Mouse (Mus musculus) urinary bladder, postnatal 4 days (tissue): ENCODE results near the gene Sigmar1.

Source experiments
- DNase-seq, 2 experiments: peaks; one replicate each; pipeline ENCODE4 v3.0.0; 2021 to 2022; ENCODE audit warnings: low spot score in 2 of 2

Sigmar1 gene

GRCm38 (mm10) chr4:41756440-41756839 is 483 bp upstream of the Sigmar1 start:
- DNase-seq: no peak

- no peak for DNase-seq
Observed at GRCm38 (mm10) chr4:41754797-41755337, 1.1 kb downstream of the Sigmar1 start, which contains the start of gene Galt. Gene Galt (plus strand): TSS chr4:41755228.

DNA sequence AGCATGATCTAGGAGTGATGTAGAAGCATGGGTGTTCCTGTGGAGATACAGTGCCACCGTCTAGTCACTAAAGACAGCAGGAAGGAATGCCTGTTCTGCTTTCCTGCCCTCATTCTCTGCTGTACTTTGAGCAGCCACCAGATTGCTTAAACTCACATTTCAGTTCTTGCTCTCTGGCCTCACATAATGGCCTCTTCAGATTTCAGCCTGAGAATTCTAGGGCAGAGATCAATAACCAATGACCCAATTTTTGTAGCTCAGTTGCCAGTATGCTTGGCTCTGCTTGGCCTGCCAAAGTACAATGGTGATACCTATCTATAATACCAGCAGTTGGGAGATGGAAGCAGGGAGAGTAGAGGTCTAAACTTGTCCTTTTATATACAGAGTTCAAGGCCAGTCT is 10.9 kb downstream of the Sigmar1 start:
- DNase-seq: no peak

DNA sequence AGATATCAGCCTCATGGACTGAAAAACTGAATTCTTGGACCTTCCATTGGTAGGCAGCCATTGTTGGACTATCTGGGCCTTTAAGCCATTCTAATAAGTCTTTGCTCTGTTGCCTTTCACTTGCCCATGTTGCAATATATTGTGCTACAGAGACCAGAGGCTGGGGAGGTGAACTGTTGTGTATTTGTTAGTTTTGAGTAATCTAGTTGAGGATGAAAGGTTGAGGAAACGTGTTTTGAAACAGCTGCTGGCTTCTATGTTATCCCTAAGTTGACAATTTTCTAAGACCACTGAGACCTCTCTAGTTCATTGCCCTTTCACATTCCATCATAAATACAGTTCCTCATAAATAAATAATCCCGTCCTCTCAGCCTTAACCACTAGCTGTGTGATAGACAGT is 11.8 kb downstream of the Sigmar1 start:
- DNase-seq: no peak

GRCm38 (mm10) chr4:41741158-41741560 is 14.8 kb downstream of the Sigmar1 start:
- DNase-seq: peak; percentile 89 to 90

DNA sequence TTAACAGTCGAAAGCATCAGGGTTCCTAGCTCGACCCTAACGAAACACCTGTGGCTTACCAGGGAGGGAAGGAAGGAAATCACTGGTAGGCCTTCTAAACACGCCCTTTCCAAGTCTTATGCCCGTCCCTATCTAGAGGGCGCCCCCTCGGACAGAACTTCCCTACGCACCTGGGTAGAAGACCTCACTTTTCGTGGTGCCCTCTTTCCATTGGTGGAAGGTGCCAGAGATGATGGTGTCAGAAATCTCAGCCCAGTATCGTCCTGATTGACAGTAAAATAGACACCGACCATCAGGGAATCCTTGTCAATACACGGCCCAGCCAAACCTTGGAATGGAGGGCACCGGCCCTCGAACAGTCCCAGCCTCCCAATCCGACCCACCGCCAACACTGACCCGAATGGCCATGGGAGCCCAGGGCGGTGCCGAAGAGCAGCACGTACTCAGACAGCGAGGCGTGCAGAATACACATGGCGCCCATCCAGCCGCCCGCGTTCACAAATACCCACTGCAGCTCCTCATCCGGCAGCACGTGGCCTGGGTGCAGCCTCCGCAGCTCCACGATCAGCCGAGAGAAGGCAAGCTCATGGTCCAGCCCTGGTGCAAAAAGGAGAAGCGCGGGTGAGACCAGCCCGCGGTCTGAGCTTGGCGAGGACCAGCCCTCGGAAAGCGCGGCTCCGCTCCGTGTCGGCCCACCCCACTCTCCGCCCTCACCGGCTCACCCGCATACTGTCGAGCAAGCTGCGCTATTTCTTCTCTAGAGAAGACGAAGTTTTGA is 15.4 kb downstream of the Sigmar1 start:
- DNase-seq: no peak

- DNase-seq: no peak
Observed at GRCm38 (mm10) chr4:41739260-41739659, 16.7 kb downstream of the Sigmar1 start.

DNA sequence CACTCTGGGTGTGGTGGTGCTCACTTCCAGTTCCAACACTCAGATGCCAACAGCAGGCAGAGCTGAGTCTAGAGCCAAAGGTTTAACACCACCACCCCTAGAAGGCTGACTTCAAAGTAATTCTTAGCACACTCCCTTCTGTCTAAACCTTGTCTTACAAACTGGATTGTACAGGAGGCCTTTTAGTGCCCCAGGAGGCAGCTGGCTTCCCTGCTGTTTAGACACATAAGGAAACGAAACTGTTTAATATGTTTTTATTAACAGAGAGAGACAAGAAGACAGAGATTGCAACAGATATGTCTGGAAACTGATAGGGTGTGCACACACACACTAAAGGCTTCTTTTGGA is 17.7 kb downstream of the Sigmar1 start:
- no peak for DNase-seq

GRCm38 (mm10) chr4:41737602-41738255 is 18.2 kb downstream of the Sigmar1 start:
- DNase-seq: peak in 1 of 2 experiments; percentile 61

GRCm38 (mm10) chr4:41731052-41731765 is 24.7 kb downstream of the Sigmar1 start, which contains the start of gene Arid3c:
Gene Arid3c (minus strand): TSS chr4:41731142.
- no peak for DNase-seq

DNA sequence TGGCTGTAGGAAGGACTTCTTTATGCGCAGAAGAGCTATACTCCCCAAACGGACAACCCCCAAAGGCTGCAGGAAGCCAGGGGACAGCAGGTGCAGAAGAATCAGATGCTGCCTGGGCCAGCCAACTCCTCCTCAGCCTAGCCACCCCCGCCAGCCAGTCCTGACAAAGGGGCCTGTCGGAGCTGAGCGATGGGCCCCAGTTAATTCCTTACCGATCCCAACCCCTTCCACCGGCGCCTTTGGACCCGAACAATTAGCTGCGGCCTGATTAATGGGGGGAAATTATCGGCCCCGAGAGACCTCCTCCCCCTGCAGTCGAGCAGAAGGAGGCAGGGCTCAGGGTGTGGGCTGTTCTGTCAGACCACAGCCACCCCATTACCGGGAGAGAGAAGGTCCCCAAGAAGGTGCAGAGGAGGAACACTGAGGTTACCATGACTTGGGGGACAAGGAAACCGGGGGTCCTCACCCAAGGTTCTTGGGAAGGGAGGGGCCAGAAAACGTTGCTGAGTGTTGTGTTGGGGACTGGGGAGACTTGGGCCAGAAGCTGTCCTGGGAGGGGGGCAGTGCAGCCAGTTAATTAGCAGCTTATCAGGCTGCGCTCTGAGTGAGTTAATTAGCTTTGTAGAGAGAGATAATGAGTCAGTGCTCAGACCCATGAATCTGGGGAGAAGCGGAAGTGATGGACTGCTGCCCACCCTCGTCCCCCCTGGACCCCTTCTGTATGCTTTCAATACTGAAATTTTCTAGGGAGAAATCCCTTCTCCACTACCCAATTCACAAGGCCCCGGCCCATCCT is 28.9 kb downstream of the Sigmar1 start:
- no peak for DNase-seq

DNA sequence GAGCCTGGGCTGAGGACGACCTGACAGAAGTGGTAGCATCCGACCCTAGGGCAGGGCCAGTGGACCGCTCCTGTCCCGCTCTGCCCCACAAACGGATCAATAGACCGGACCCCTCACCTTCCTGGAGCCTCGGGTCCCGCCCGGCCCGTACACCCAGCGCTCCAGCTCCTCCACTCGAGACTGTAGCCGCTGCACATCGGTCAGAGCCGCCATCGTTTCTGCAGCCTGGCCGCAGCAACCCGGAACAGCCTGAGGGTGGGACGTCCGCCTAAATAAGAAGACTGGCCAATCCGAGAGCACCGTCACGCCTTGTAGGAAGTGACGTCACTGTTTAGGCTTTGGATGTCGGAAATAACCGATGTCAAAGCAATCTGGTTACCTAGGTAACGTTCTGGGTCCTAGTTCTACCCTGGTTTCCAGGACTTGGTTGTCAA is 33.0 kb downstream of the Sigmar1 start, which contains the start of gene Dctn3:
Dctn3 (minus strand) TSS at position 253 of the 434 bp plus-strand sequence.
- DNase-seq: peak; percentile 79 to 85

DNA sequence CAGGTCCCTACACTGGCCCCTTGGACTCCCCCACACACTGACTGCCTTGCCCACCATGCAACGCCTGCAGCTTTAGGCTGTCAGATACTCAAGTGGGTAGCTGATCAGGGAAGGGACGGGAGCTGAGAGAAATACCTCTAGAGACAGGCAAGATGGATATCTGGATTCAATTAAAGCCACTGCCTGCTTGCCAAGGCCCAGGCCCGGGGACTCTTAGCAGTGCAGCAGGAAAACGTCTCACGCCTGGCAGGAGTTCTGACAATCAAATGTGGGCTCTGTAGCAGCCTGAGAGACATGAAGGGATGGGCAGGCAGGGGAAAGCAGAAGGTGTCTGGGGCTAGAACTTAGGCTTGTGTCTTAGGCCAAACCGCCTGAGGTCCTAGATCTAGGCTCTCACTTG is 39.1 kb downstream of the Sigmar1 start:
- DNase-seq: no peak

DNA sequence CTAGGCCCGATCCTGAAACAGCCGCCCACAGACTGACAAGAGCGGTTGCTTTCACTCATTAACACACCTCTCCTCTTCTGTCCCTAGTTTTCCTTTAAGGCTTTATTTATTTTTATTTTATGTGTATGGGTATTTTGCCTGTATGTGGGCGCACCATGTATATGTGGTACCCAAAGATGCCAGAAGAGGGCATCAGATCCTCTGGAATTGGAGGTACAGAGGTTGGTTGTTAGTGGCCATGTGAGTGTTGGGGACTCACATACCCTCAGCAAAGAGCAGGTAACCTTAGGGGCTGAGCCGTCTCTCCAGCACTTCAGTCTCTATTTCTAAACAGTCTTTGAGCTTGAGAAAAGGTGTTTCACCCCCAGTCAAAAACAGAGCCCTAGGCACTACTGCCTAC is 40.4 kb downstream of the Sigmar1 start:
- no peak for DNase-seq

- no peak for DNase-seq
Observed at GRCm38 (mm10) chr4:41715082-41715481, 40.9 kb downstream of the Sigmar1 start.

DNA sequence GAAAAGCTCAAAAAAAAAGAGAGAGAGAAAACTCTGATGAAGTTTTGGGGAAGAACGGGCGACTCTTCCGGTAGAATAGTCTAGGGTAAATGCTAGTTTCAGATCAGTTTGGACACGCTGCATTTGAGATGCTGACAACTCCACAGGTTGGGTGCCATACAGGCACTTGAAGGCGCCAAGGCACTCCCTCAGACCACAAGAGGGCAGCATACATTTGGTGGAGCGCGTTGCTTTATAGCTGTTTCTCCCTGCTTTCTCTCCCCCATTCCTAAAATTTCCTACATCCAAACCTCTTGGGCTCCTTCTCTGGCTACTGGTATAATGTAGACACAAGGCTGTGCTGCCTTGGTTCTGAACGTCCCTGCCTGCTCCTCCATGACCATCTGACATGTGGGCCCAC is 41.7 kb downstream of the Sigmar1 start:
- DNase-seq: no peak

DNA sequence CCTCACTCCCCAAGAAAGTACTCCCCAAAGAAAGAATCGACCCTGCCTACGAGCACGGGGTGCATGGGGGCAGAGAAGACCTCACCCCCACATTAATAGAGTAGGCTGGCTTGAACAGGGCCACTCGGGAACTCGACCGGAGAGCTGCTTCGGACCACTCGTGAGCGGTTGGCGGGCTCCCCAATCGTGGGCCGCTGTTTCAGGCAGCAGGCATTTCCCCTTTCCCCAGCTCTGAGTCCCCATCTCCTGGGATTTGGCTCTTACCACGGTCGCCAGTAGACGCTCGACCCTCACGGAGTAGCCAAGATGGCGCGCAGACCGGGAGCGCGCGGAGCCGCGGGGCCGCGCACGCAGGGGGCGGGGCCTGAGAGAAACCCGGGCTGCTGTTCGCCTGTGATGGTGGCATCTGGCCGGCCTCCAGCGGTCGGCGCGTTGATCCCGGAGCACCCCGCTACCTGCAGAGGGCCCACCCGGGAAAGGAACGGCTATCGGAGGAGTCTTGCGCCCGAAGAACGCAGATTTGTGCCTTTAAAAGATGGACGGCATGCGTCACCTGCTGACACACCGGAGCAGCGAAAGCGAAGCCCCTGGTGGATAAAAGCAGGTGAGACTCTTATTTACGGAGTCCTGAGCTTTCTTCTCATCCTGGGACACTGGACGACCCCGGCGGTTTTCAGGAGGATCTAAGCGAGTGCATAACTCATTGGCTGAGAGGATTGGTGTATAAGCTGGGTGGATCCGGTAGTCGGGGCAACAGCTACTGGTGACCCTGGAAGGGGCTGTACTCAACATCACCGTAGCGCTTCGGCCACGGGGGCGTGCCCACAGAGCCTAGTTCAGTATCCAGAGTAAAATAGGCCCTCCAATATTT is 42.5 kb downstream of the Sigmar1 start, which contains the start of gene Rpp25l:
Rpp25l (minus strand) TSS at position 338 of the 871 bp plus-strand sequence.
- peak; percentile 80 to 83 for DNase-seq

- DNase-seq: no peak
Observed at GRCm38 (mm10) chr4:41712421-41713196, 43.3 kb downstream of the Sigmar1 start.

DNA sequence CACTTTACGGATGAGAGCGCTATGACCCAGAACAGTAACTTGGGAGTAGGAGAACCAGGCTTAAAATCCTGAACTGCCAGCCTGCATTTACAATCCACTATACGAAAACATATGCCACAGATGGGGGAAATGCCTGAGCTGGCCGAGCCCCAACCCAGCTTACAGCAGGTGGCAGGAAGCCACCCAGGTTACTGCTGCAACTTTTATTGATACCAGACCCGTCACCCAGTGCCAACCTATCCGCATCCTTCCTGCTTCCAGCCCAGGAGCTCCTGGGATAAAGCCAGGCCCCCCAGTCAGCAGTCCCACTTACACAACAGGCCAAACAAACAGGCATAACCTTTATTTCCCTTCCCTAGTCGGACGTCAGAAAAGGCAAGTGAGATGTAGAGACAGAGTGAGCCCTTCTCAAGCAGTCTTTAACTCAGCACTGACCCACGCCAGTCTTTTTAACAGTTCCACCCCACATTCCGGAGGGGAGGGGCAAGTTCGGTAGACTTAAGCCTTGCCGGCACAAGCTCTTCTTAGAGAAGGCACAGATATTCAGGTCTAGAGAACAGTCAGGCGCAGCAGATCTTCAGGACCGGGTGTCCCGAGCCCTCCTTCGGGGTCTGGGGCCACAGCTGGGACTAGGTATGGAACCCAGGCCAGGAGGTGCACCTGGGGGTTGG is 44.1 kb downstream of the Sigmar1 start:
- no peak for DNase-seq
